Mouse (Mus musculus): ENCODE results near the gene Tbx15. TPM values are rescaled to one million over a fixed set of nuclear protein-coding genes. Genes with fewer than 3 reads are reported as not detected.

The Tbx15 gene
- polyA plus RNA-seq, 1 experiment from 2014 or later: 4.9 TPM

- Histone ChIP-seq H3K27me3 (ENCODE audit: control insufficient read depth, insufficient read depth, low read length) (peaks cover 94% of the 10 kb centered on the region), H3K9me3 (ENCODE audit: control insufficient read depth, low read length) (no peaks in the 10 kb centered on the region), H3K4me2 (replicated peaks; ENCODE audit: low read depth, low read length) (peak overlapping the region; percentile 49; the same call in 1 of the 2 replicates), H3K4me3 (ENCODE audit: low read depth, low read length) (no peak overlapping the region; the same call in 1 of the 2 replicates), H3K27ac (ENCODE audit: low read depth, low read length) (no peak overlapping the region), H3K9ac (ENCODE audit: low read depth, low read length) (no peak overlapping the region), H3K36me3 (ENCODE audit: control insufficient read depth, insufficient read depth, low read length) (no peaks in the 10 kb centered on the region), H3K4me1 (replicated peaks; ENCODE audit: control insufficient read depth, insufficient read depth, low read length) (peaks cover 9% of the 10 kb centered on the region; the same call in 1 of the 2 replicates)
- ATAC-seq (ENCODE audit: low FRiP score) (peak; percentile 75), DNase-seq (ENCODE audit: low spot score) (peak; percentile 69)
- WGBS: under 1% methylated on average over 12 of the region's 12 CpGs
These were observed 12.9 kb downstream of the Tbx15 start for GRCm38 (mm10) chr3:99253092-99253488.

- ATAC-seq (ENCODE audit: low FRiP score) (peak; percentile 66), DNase-seq (ENCODE audit: low spot score) (peak; percentile 71)
- under 1% methylated on average over 69 of the region's 73 CpGs for WGBS
These were observed 13.6 kb downstream of the Tbx15 start for GRCm38 (mm10) chr3:99253497-99254451.

GRCm38 (mm10) chr3:99254559-99255151, 14.5 kb downstream of the Tbx15 start:
- no peak overlapping the region for H3K27ac ChIP-seq (ENCODE audit: low read depth, low read length)
- 1% methylated on average over 15 of the region's 15 CpGs for WGBS
- peaks cover 94% of the 10 kb centered on the region for H3K27me3 ChIP-seq (ENCODE audit: control insufficient read depth, insufficient read depth, low read length)
- DNase-seq (ENCODE audit: low spot score) (peak; percentile 62), ATAC-seq (ENCODE audit: low FRiP score) (no peak)
- H3K9ac ChIP-seq (ENCODE audit: low read depth, low read length): no peak overlapping the region
- no peak overlapping the region for H3K4me2 ChIP-seq (replicated peaks; ENCODE audit: low read depth, low read length)
- H3K9me3 ChIP-seq (ENCODE audit: control insufficient read depth, low read length): no peaks in the 10 kb centered on the region
- H3K36me3 ChIP-seq (ENCODE audit: control insufficient read depth, insufficient read depth, low read length): no peaks in the 10 kb centered on the region
- peak overlapping the region; percentile 32 for H3K4me3 ChIP-seq (ENCODE audit: low read depth, low read length)
- H3K4me1 ChIP-seq (replicated peaks; ENCODE audit: control insufficient read depth, insufficient read depth, low read length): peaks cover 9% of the 10 kb centered on the region; the same call in 1 of the 2 replicates

More at GRCm38 (mm10) chr3:99253497-99254451, 13.6 kb downstream of the Tbx15 start:
- H3K27ac ChIP-seq (ENCODE audit: low read depth, low read length): no peak overlapping the region; the same call in 1 of the 2 replicates
- H3K9me3 ChIP-seq (ENCODE audit: control insufficient read depth, low read length): no peaks in the 10 kb centered on the region
- peaks cover 94% of the 10 kb centered on the region for H3K27me3 ChIP-seq (ENCODE audit: control insufficient read depth, insufficient read depth, low read length)
- peak overlapping the region; percentile 32 for H3K9ac ChIP-seq (ENCODE audit: low read depth, low read length)
- peak overlapping the region; percentile 49 for H3K4me2 ChIP-seq (replicated peaks; ENCODE audit: low read depth, low read length)
- peak overlapping the region; percentile 32 for H3K4me3 ChIP-seq (ENCODE audit: low read depth, low read length)
- H3K4me1 ChIP-seq (replicated peaks; ENCODE audit: control insufficient read depth, insufficient read depth, low read length): peaks cover 9% of the 10 kb centered on the region; the same call in 1 of the 2 replicates
- no peaks in the 10 kb centered on the region for H3K36me3 ChIP-seq (ENCODE audit: control insufficient read depth, insufficient read depth, low read length)

- 0 out of 2 replicates have a peak overlapping the region, but pooled peaks have one; percentile 9 for H3K4me3 ChIP-seq (ENCODE audit: low read depth, low read length)
- H3K4me2 ChIP-seq (replicated peaks; ENCODE audit: low read depth, low read length): no peak overlapping the region
- no peak overlapping the region for H3K27ac ChIP-seq (ENCODE audit: low read depth, low read length)
- ATAC-seq (ENCODE audit: low FRiP score) (no peak), DNase-seq (ENCODE audit: low spot score) (peak; percentile 55)
- peaks cover 9% of the 10 kb centered on the region; the same call in 1 of the 2 replicates for H3K4me1 ChIP-seq (replicated peaks; ENCODE audit: control insufficient read depth, insufficient read depth, low read length)
- H3K9me3 ChIP-seq (ENCODE audit: control insufficient read depth, low read length): no peaks in the 10 kb centered on the region
- H3K27me3 ChIP-seq (ENCODE audit: control insufficient read depth, insufficient read depth, low read length): peaks cover 90% of the 10 kb centered on the region
- no peak overlapping the region for H3K9ac ChIP-seq (ENCODE audit: low read depth, low read length)
- H3K36me3 ChIP-seq (ENCODE audit: control insufficient read depth, insufficient read depth, low read length): no peaks in the 10 kb centered on the region
- 7% methylated on average over 11 of the region's 11 CpGs for WGBS
These were observed 15.5 kb downstream of the Tbx15 start for GRCm38 (mm10) chr3:99255411-99256365.

- WGBS: 2% methylated on average over 11 of the region's 11 CpGs
- DNase-seq (ENCODE audit: low spot score): peak; percentile 70
These were observed 16.2 kb downstream of the Tbx15 start for GRCm38 (mm10) chr3:99256366-99256750.

GRCm38 (mm10) chr3:99256766-99257165, 16.6 kb downstream of the Tbx15 start:
- H3K4me1 ChIP-seq (replicated peaks; ENCODE audit: control insufficient read depth, insufficient read depth, low read length): peaks cover 9% of the 10 kb centered on the region; the same call in 1 of the 2 replicates
- H3K4me3 ChIP-seq (ENCODE audit: low read depth, low read length): peak overlapping the region; percentile 10; the same call in 1 of the 2 replicates
- under 1% methylated on average over 20 of the region's 20 CpGs for WGBS
- no peaks in the 10 kb centered on the region for H3K9me3 ChIP-seq (ENCODE audit: control insufficient read depth, low read length)
- peaks cover 90% of the 10 kb centered on the region for H3K27me3 ChIP-seq (ENCODE audit: control insufficient read depth, insufficient read depth, low read length)
- ATAC-seq (ENCODE audit: low FRiP score) (no peak), DNase-seq (ENCODE audit: low spot score) (no peak)
- 0 out of 2 replicates have a peak overlapping the region, but pooled peaks have one; percentile 1 for H3K4me2 ChIP-seq (replicated peaks; ENCODE audit: low read depth, low read length)
- no peaks in the 10 kb centered on the region for H3K36me3 ChIP-seq (ENCODE audit: control insufficient read depth, insufficient read depth, low read length)
- H3K27ac ChIP-seq (ENCODE audit: low read depth, low read length): no peak overlapping the region; the same call in 1 of the 2 replicates
- no peak overlapping the region for H3K9ac ChIP-seq (ENCODE audit: low read depth, low read length)

More at GRCm38 (mm10) chr3:99256366-99256750, 16.2 kb downstream of the Tbx15 start:
- no peak overlapping the region for H3K9ac ChIP-seq (ENCODE audit: low read depth, low read length)
- peaks cover 9% of the 10 kb centered on the region; the same call in 1 of the 2 replicates for H3K4me1 ChIP-seq (replicated peaks; ENCODE audit: control insufficient read depth, insufficient read depth, low read length)
- no peaks in the 10 kb centered on the region for H3K9me3 ChIP-seq (ENCODE audit: control insufficient read depth, low read length)
- H3K27me3 ChIP-seq (ENCODE audit: control insufficient read depth, insufficient read depth, low read length): peaks cover 90% of the 10 kb centered on the region
- H3K4me3 ChIP-seq (ENCODE audit: low read depth, low read length): peak overlapping the region; percentile 10; the same call in 1 of the 2 replicates
- H3K4me2 ChIP-seq (replicated peaks; ENCODE audit: low read depth, low read length): 0 out of 2 replicates have a peak overlapping the region, but pooled peaks have one; percentile 1
- ATAC-seq (ENCODE audit: low FRiP score): no peak
- no peak overlapping the region; the same call in 1 of the 2 replicates for H3K27ac ChIP-seq (ENCODE audit: low read depth, low read length)
- H3K36me3 ChIP-seq (ENCODE audit: control insufficient read depth, insufficient read depth, low read length): no peaks in the 10 kb centered on the region

- Histone ChIP-seq H3K4me3 (ENCODE audit: low read depth, low read length) (no peak overlapping the region), H3K9me3 (ENCODE audit: control insufficient read depth, low read length) (no peaks in the 10 kb centered on the region), H3K9ac (ENCODE audit: low read depth, low read length) (no peak overlapping the region), H3K27me3 (ENCODE audit: control insufficient read depth, insufficient read depth, low read length) (peaks cover 89% of the 10 kb centered on the region), H3K27ac (ENCODE audit: low read depth, low read length) (no peak overlapping the region), H3K36me3 (ENCODE audit: control insufficient read depth, insufficient read depth, low read length) (no peaks in the 10 kb centered on the region), H3K4me1 (replicated peaks; ENCODE audit: control insufficient read depth, insufficient read depth, low read length) (peaks cover 9% of the 10 kb centered on the region; the same call in 1 of the 2 replicates), H3K4me2 (replicated peaks; ENCODE audit: low read depth, low read length) (no peak overlapping the region)
- DNase-seq (ENCODE audit: low spot score): peak; percentile 57
- 2% methylated on average over 29 of the region's 29 CpGs for WGBS
- no peak for ATAC-seq (ENCODE audit: low FRiP score)
These were observed 17.7 kb downstream of the Tbx15 start for GRCm38 (mm10) chr3:99257586-99258577.
